Mouse (Mus musculus) gastrocnemius, postnatal 4 days (tissue): ENCODE data around the gene Gm10322. TPM values are rescaled to one million over a fixed set of nuclear protein-coding genes. Genes with fewer than 3 reads are reported as not detected.
A peak's percentile ranks its signal among the peaks of the same experiment; 100 is the strongest.

Experiments used
- DNase-seq, 2 experiments: peaks; one replicate each; pipeline ENCODE4 v3.0.0; 2021 to 2022; ENCODE audit warnings: low spot score in 2 of 2, mixed read lengths in 2 of 2
- long read RNA-seq, 2 experiments: library from polyadenylated mRNA; stranded (forward); transcript quantifications; one replicate each; pipeline ENCODE4 v2.0.0; 2021
- total RNA-seq, 2 experiments: library from RNA; stranded (reverse); gene quantifications; 2 replicates each; pipeline ENCODE4 v1.2.3; 2021

The Gm10322 gene
- not detected for total RNA-seq
- long read RNA-seq, experiment 1: 0 reads
- long read RNA-seq, experiment 2: 0 reads

DNA sequence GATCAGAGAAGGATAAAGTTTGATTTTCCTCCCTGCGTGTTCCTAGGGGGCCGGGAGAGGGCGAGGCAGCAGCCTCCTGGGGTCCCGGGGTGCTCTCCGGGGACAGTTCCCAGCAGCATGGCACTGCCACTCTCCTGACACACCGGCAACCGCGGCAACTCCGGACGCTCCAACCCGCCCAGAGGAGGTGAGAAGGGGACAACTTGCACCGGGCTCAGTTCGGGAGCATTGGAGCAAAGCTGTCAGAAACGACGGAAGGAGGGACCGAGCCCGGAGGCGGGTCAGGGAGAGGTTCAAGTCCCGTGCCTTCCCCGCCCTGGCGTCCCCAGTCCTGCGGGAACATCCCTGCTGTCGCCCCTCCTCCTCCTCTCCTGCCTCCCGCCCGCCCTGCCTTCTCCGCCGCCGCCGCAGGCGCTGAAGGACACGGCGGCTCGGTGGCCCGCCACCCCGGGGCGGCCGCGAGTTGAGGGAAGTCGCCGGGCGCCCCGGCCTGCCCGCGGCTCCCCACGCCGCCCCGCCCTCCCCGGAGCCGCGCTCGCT lies at the start of gene Gm10322:
Gm10322 (plus strand) TSS at position 83 of the 540 bp plus-strand sequence.
- DNase-seq: peak; percentile 64 to 81

GRCm38 (mm10) chr10:59566968-59567367 lies 48.9 kb upstream of the Gm10322 start:
- DNase-seq: no peak

- no peak for DNase-seq
Measured at GRCm38 (mm10) chr10:59568665-59569480, 47.0 kb upstream of the Gm10322 start.

DNA sequence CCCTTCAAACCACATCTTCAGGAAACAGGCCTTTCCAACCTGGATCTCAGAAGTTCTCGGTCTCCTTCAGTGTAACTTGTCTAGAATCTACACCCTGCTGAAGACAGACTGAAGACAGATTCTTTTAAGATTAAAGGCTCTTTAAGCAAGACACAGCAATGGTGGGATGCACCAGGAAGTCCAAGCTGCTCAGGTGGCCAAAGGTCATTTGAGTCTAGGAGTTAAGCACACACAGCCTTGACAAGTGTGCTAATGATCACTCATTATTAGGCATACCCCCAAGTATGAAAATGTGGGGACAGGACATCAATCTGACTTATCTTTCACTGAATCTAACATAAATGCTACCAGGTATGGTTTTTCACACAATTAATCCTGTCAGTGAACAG lies 46.4 kb upstream of the Gm10322 start:
- DNase-seq: no peak

- no peak for DNase-seq
Measured at GRCm38 (mm10) chr10:59570360-59570759, 45.5 kb upstream of the Gm10322 start.

GRCm38 (mm10) chr10:59570780-59571179 lies 45.1 kb upstream of the Gm10322 start:
- no peak for DNase-seq

GRCm38 (mm10) chr10:59571273-59571672 lies 44.6 kb upstream of the Gm10322 start:
- no peak for DNase-seq

DNA sequence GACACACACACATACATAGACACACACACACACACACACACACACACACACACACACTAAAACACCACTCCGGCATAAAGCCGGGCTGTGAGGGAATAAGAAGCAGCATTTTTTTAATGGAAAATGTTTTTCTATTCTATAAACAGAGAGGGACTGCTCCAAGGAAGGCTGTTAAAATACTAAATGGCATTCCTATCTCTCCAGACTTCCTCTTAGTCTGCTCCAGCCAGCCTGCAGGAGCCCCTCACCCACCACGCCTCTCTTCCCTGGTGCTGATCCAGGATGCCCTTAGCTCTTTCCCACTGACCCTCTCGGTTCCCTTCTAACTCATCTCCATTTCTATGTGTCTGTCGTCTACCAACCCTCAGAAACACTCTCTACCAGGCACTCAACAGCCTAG lies 43.9 kb upstream of the Gm10322 start:
- no peak for DNase-seq

- no peak for DNase-seq
Measured at GRCm38 (mm10) chr10:59576305-59576704, 39.6 kb upstream of the Gm10322 start.

DNA sequence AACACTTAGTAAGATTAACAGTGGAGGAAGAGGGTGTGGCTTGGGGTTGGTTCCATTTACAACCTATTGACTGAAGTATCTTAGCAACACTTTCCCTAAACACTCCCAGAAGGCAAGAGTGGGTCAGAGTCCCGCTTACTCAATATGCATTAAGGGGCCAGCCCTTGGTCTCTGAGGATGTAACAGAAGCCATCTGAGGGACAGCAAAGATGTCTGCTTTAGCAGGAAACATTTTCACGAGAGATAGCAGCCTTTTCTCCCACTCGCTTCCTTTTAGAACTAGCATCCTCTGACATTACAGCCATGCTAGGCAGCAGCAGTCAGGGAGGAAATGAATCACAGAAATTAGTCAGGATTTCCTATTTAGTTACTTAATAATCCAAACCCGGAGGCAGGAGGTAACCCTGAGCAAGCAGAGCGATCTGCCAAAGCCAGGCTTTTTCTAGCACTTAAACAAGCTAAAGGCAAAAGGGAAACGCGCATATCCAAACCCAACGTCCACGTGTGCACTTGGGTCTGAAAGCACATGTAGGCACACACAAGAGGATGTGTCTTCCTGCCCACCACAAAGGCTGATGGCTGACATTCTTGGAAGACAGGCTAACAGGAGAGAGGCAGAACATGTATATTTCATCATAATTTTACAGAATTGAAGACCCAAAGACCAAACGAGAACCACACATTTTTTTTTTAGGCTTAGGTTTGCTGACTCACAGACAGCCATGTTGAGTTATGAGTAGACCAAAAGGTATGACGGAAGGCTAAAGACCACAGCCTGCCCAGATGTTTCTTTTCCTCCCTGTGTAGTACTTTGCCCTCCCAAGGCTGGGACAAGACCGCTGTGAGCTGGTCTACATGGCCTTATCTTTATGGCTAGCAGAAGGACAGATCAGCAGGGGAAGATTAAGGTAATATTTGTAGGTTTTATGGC lies 37.7 kb upstream of the Gm10322 start:
- DNase-seq: peak in 1 of 2 experiments; percentile 23

GRCm38 (mm10) chr10:59579645-59580044 lies 36.2 kb upstream of the Gm10322 start:
- no peak for DNase-seq

DNA sequence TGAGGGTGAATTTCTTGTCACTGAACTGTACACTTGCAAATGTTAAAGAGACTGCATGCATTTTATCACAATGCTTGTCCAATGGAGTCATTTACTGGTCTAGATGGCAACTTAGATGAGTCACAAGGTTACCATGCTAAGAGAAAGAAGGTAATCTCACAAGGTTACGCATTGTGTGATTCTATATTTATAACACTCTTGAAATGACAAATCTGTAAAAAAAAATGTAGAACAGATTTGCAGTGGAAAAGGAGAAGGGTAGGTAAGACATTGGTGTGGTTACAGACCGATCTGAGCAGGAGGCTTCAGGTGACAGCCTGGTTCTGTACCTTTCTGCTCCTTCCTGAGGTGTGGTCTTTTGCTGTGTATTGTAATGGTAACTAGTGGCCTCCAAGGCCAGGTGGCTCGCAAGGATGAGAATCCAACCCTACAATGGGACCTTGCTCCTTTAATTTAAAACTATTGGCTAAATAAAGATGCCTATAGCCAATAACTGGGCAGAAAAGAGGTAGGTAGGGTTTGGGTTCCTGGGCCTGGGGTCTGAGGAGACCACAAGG lies 35.2 kb upstream of the Gm10322 start:
- no peak for DNase-seq

DNA sequence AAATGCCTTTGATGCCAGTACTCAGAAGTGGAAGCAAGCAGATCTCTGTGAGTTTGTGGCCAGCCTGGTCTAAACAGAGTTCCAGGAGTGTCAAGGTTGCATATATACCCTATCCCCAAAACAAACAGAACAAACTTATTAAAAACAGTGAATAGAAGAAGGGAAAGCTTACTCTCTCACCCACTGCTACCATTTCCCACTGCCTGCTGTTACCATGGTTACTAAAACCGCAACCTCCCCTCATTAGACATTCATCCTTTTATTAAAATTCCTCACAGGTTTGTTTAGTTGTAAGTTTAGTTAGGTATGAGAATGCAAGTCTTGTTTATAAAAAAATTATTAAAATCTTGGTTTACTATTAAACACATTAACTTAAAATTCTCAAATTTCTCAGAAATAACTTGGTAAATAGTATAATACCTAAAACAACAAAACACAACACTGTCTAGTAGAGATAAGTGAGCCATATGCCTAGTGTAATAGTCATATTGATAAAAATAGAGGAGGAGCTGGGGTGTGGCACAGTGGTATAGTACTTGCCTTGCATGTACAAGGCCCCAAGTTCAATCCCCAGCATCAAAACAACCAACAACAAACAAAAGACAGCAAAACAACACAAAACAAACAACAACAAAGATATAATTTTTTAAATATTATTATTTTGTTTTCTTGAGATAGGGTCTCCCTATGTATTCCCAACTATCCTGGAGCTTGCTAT lies 33.9 kb upstream of the Gm10322 start:
- no peak for DNase-seq

- DNase-seq: no peak
Measured at GRCm38 (mm10) chr10:59585621-59586020, 30.2 kb upstream of the Gm10322 start.

GRCm38 (mm10) chr10:59586821-59587220 lies 29.0 kb upstream of the Gm10322 start:
- no peak for DNase-seq

DNA sequence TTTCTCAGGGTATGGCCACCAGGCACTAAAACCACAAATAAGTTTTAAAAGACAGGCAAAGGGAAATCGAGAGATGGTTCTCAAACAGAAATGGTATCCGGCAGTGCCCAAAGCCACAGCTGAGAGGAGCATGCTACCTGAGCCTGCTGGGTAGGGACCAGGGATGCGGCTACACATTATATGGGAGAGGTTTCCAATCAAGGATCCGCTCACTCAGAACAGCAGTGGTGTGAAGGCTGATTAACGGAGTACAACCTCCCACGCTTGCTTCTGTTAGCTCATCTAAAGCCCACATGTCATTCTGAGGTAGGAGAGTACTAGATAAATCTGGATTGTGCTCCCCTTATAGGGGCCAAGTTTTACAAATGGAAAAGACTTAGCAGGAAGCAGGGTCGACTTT lies 27.7 kb upstream of the Gm10322 start:
- no peak for DNase-seq

- no peak for DNase-seq
Measured at GRCm38 (mm10) chr10:59589420-59589819, 26.4 kb upstream of the Gm10322 start.

DNA sequence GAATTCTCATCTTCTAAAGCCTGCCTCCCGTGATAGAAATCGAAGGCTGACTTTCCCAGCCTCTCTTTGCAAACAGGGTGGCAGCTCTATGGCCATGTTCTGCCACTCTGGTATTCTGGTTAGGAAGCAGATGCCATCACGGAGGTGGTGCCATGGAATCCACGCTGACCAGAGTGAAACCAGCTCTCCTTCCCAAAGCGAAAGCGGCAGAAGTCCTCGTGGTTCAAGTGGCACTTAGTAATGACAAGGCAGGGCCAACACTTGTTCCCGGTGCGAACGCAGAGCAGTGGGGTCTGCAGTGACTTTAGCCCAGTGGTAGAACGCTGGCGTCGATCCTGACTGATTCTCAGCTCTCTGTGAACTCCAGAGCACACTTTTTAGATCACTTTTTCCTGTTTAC lies 26.0 kb upstream of the Gm10322 start:
- no peak for DNase-seq

DNA sequence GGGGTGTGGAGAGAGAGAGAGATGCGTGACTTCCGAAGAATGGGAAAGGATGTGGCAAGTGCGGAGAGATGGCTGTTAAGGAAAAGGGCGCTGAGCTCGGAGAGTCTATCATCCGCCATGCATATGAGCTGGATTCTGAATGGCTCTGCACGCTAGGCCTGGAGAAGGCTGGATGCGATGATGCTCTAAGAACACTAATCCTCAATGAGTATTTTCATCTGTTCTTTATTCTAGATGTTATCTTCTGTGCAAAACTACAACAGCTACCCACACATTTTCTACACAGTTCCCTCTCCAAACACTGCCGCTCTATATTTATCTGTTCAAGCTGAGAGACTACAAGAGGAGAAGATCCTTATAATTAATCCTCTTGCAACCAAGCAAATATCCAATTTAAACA lies 25.3 kb upstream of the Gm10322 start:
- no peak for DNase-seq

- peak in 1 of 2 experiments; percentile 35 for DNase-seq
Measured at GRCm38 (mm10) chr10:59593826-59594570, 21.9 kb upstream of the Gm10322 start.
